Mouse (Mus musculus) embryo, embryonic 10 days (tissue): Measurements from ENCODE around the gene Rufy1.
"Not testable (repeated sequence)": the region's sequence is repeated elsewhere in the genome, so short reads cannot be mapped to it uniquely, and the experiment has no call there.

ENCODE experiments used
- DNase-seq: peaks from one replicate; pipeline ENCODE4 v3.0.0-alpha.2; 2015; ENCODE audit warnings: low spot score

Rufy1 gene

GRCm38 (mm10) chr11:50379023-50379752 lies 51.7 kb downstream of the Rufy1 start:
- DNase-seq = no peak

DNA sequence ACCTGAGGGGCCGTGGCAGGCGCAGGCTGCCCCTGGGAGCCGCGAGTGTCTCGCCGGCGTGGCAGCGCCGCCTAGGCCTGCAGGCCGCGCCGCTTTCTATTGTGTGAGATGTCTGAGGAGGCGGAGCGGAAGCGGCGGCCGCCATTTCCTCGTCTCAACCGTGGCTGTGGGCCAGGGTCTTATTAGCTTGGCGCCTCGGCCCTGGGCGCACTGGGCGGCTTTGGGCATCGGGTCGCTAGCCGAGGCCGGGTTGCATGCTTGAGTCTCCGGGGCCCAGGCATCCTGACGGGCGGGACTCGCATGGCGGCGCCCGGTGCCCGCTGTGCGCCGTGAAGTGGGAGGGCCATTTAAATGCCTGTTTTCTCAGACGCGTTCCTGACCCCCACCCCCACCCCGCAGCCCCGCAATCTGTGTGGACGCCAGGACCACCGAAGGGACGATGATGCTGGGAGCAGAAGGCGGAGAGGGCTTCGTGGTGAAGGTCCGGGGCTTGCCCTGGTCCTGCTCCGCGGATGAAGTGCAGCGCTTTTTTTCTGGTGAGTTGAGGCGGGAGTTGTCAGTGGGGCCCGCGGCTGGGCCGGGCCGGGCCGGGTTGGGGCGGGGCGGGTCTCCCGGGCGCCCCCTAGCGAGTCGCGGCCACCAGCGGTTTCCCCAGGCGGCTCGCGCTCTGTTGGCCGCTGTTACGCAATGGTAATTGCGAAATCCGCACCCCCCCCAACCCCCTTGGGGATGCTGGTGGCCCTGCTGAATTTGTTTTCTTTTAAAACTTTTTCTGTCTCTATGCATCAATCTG lies 52.8 kb downstream of the Rufy1 start:
- DNase-seq = peak; percentile 82

DNA sequence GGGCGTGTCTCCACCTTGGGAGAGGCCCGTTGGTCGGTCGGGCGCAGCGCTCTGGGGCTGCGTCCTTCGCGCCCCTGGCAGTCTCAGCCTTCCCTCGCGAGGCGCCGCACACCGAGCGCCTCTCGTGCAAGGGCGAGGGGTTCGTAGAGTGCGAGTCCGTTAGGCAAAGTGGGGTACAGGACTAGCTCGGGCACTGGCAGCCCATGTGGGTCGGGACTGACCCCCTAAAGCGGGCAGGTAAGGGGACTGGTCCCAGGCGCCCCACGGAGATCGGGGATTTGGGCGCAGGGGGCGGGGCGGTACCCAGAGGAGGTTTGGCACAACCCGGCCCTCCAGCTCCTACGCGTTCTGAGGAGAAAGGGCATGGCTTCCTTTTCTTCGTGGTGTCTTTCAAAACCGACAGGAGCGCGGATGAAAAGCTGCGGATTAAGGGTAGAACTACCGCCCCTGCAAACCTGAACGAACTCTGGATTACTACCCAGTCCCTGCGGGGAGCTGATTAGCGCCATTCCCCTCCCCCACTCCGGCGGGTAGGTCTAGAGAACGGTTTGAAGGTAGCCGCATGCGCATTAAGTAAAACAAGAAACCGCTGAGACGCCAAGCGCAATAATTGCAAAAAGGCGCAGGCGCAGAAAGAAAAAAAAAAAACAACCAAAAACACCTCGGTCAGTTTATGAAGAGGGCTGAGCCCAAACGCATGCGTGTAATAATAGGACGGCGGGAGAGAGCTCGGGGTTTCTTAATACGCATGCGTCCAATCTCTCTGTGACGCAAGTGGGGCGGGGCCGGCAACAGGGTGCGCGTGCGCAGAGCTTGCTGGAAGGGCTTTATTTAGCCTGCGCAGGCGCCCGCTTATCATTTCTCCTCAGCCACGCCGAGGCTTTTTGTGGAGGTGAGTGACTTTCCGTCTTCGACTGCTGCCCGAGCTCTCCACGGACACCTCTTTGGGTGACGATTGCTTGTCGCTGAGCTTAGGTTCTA lies 53.7 kb downstream of the Rufy1 start, which contains the start of gene Hnrnph1:
TSS of gene Hnrnph1 (plus strand) at position 80 of the 981 bp plus-strand sequence.
- peak; percentile 98 for DNase-seq

DNA sequence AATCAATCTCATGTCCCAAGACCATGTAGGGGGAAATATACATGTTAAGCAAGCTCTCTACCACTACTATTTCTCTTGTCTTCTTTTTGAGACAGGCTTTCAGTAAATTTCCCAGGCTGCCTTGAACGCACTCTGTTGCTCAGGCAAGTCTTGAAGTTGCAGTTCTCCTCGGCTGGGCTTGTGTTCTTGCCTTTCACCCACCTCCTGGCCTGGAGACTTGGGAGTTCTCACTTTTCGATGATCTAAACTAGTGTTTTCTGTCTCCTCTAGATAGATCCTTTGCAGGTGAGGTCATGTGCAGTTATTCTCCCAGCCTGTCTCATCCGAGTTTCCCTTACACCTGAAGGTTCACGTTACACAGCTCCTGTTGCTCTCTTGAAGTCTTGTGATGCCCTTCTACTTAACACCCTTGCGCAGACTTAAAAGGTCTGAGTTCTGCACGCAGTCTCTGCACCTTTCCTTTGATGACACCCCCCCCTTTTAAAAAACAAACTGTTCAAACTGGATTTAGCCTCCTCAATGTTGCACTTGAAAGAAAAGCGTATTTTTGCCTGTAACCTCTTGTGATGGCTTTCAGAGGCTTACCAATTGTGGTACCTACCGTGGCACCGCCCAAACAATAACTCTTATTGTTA lies 54.7 kb downstream of the Rufy1 start:
- DNase-seq = no peak

DNA sequence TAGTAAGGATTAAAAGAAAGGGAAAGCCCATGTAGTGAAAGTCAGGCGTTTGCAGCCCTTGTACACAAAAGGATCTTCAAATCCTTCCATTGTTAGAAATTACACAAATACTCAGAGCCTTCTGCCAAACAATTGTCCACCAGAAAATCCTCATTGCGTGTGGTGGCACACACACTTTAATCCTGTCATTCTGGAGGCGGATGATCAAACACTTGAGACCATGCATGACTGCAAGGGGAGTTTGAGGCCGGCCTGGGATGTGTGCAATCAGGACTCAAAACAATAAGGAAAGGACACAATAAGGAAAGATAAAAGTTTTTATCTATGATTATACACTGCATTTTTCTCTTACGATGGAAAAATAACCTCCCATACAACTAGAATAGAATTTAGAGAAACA lies 55.5 kb downstream of the Rufy1 start:
- no peak for DNase-seq

- DNase-seq = no peak
These were observed 56.5 kb downstream of the Rufy1 start for GRCm38 (mm10) chr11:50374286-50375015.

DNA sequence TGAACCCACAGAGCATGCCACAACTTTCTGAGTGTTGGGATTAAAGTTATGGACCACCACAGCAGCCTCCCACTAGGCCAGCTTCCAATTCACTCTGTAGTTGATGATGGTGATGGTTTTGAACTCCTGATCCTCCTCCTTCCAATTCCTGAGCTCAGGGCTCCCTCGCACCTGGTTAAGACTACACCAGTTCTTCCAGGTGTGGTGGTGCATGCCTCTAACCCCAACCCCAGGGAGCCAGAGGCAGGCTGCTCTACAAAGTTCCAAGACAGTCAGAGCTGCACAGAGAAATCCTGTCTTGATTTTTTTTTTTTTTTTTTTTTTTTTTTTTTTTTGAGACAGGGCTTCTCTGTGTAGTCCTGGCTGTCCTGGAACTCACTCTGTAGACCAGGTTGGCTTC lies 57.3 kb downstream of the Rufy1 start:
- DNase-seq = no peak

DNA sequence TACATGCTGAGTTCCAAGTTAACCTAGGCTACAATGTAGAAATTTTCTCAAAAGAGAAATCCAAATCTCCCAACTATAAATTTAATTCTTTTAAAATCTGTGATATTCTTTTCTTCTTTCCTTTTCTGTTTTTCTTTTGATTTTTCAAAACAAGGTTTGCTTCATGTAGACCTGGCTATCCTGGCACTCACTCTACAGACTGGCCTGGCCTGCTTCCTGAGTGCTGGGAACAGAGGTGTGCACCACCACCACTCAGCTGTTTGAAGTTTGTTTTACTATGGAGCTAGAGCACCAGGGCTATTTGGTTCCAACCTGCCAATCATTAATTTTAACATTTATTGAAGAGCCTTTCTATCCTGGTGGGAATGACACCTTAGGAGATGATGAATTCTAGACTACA lies 57.8 kb downstream of the Rufy1 start:
- DNase-seq = no peak

- DNase-seq = no peak
These were observed 59.0 kb downstream of the Rufy1 start for GRCm38 (mm10) chr11:50371911-50372310.

DNA sequence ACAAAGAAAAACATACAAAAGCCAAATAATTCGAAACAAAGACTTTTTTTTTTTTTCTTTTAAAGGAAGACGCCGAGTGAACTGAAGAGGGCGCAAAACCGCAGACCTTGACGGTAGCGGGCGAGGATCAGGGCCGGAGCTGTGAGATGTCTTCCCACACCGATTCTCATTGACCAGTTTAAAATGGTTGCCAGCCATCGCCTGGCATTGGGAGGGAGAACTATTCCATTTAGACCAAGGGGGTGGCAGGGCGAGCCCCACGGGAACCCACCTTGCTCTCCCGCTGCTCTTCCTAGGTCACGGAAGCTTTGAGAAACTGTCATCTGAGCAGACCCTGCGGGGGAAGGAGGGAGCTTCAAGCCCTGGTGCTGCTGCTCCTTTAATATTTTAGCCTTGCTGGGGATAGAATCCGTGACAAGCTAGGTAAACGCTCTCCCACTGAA lies 59.5 kb downstream of the Rufy1 start:
- DNase-seq = peak; percentile 88

DNA sequence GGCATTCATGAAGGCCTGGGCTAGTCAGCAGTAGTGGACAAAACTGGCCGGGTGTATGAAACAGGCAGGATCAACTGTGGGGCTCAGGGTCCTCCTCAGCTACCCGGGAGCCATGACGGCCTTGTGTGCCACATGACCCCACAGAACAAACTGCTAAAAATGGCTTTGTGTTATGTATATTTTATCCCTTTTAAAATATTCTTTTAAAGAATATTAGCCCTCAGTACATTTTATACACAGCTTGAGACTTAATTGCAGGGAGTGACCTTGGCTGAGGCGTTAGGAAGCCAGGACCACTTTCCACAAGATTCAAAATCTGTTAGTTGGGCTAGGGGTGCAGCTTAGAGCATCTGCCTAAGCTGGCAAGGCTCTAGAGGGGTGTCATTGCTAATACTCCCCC lies 60.0 kb downstream of the Rufy1 start:
- peak; percentile 27 for DNase-seq

DNA sequence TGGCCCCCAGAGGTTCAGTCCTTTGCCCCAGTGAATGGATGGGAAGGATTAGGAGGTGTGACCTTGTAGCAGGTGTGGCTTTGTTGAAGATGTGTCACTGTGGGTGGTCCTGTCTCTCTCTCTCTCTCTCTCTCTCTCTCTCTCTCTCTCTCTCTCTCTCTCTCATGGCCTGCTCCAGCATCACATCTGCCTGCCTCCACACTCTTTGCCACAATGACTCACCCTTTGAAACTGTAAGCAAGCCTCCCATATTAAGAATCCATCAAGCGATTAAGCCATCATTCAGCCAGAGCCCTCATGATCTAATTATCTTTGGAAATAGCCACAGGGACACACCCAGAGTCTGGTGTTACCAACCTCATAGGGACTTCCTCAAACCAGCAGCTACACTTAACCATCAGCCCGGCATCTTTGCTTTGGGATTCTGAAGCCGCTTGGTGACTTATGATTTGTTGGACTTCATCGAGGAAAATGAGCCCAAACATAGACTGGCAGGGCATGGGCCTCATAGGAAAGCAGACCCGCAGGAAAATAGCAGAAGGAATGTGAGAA lies 61.5 kb downstream of the Rufy1 start:
- DNase-seq = no peak

- no peak for DNase-seq
These were observed 63.4 kb downstream of the Rufy1 start for GRCm38 (mm10) chr11:50367531-50367930.

- DNase-seq = no peak
These were observed 65.6 kb downstream of the Rufy1 start for GRCm38 (mm10) chr11:50365322-50365721.

GRCm38 (mm10) chr11:50364548-50364947 lies 66.4 kb downstream of the Rufy1 start:
- peak; percentile 91 for DNase-seq

DNA sequence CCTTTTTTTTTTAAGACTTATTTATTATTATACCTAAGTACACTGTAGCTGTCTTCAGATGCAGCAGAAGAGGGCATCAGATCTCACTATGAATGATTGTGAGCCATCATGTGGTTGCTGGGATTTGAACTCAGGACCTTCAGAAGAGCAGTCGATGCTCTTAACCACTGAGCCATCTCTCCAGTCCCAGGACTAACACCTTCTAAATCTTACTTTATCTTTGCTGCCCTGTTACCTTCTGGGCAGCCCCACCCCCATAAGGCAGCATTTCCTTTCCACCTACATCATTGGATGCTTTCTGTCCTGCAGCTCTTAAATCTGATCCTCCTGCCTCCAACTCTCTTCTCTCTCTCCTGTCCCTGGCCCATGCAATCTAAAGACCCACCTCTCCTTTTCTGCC lies 69.6 kb downstream of the Rufy1 start:
- not testable (repeated sequence) for DNase-seq

- peak; percentile 83 for DNase-seq
These were observed 71.7 kb downstream of the Rufy1 start for GRCm38 (mm10) chr11:50358950-50359861.

- DNase-seq = no peak
These were observed 75.5 kb downstream of the Rufy1 start for GRCm38 (mm10) chr11:50355395-50355794.

DNA sequence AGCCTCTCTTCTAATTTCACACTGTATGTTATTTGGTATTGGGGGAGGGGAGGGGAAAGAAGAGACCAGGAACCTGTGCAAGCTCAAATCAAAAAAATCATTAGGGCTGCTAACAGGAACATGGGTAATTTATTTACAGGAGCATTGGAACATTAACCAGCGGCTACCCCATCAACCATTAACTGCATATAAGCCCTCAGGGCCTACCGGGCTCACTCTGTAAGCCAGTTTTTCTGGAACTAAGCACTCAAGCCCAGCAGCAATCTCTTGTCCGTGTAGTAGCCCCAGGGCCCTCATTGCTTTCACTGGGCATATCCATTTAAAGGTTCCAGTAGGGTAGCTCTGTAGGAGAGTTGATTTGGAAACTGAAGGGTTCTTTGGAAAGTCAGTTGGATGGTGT lies 76.1 kb downstream of the Rufy1 start:
- no peak for DNase-seq
